ENCODE assay signal across 19 mouse cellular contexts in the genomic region with DNA sequence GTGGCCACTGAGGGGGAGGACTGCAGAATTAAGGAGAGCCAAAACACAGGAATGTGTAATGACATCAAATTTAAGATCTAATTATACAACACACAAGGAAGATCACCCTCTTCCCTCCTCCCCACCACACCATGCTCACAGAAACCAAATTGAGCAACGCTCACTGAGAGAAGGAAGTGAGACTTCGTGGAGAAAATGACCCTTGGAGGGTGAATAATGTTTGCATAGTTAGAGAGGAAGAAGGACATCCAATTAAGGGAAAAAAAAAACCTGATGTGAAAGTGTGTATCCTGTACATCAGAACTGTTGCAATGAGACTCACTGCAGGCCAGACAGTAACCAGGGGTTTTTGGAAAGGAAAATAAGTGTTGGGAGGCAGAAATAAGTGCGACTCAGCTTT.
DNase-seq lines count a peak whose midpoint lies in the region; ATAC-seq lines count a peak whose summit lies in the region.
"Had no signal": no experiment of that assay in that cellular context is flagged by ENCODE, and none has a peak within 500 bp of the region (broad histone marks: within the 10 kb centered on the region; RNA-seq: fewer than 3 reads in every experiment).

No protein-coding gene starts in this region.

- no peak overlapping the region for H3K9ac ChIP-seq in forebrain, embryonic 15.5 days (replicated peaks)
- H3K9ac ChIP-seq: heart, embryonic 15.5 days; limb, embryonic 13.5 days had no signal

- H3K9me3 ChIP-seq in forebrain, embryonic 15.5 days: no peaks in the 10 kb centered on the region
- H3K9me3 ChIP-seq: heart, embryonic 15.5 days; hindbrain, embryonic 10.5 days; limb, embryonic 13.5 days had no signal

- DNase-seq in frontal cortex, adult 2 months (ENCODE audit: extremely low spot score in 1 of 2, low spot score in 1 of 2): no peak
- peak; percentile 50 for DNase-seq in lung, postnatal 25 days (ENCODE audit: low spot score)
- no peak for DNase-seq in lung, postnatal 10 days
- peak; percentile 59 for DNase-seq in splenic B cell, adult 2 months (ENCODE audit: low read depth, low spot score)
- DNase-seq in Muller cell, postnatal 12 days (ENCODE audit: inconsistent ontology term): no peak
- DNase-seq: cerebellum, postnatal 10 days; embryo, embryonic 11 days; lung, adult 2 months; retina, postnatal 1 day; thymus, postnatal 36 days had no signal

- 74% methylated on average over 3 of the region's 3 CpGs for WGBS in forebrain, embryonic 15.5 days

- H3K36me3 ChIP-seq in splenic B cell, adult 2 months (ENCODE audit: control insufficient read depth, insufficient read depth, low read length, poor library complexity, severe bottlenecking): no peaks in the 10 kb centered on the region
- H3K36me3 ChIP-seq in forebrain, embryonic 15.5 days: no peaks in the 10 kb centered on the region
- H3K36me3 ChIP-seq: heart, embryonic 15.5 days; hindbrain, embryonic 10.5 days; limb, embryonic 13.5 days had no signal

- peak; percentile 51; the same call in 1 of the 2 replicates for ATAC-seq in frontal cortex, adult (ENCODE audit: low TSS enrichment)
- peak; percentile 46 to 86 for ATAC-seq in hematopoietic stem cell, adult 5-6 weeks (replicated peaks in 1 of 2; ENCODE audit: insufficient read depth in 1 of 2, low FRiP score in 2 of 2, low TSS enrichment in 1 of 2, low read depth in 1 of 2, poor library complexity in 2 of 2, severe bottlenecking in 2 of 2)
- no peak for ATAC-seq in forebrain, embryonic 15.5 days (replicated peaks)
- ATAC-seq: hindbrain, postnatal 0 days; intestine, postnatal 0 days; midbrain, embryonic 16.5 days had no signal

- H3K27ac ChIP-seq in forebrain, embryonic 15.5 days (replicated peaks): no peak overlapping the region
- H3K27ac ChIP-seq: heart, embryonic 15.5 days; hindbrain, embryonic 10.5 days; hindbrain, postnatal 0 days; limb, embryonic 13.5 days had no signal

- no peaks in the 10 kb centered on the region for H3K27me3 ChIP-seq in splenic B cell, adult 2 months (ENCODE audit: control insufficient read depth, insufficient read depth, low read length, poor library complexity, severe bottlenecking)
- no peaks in the 10 kb centered on the region for H3K27me3 ChIP-seq in forebrain, embryonic 15.5 days
- H3K27me3 ChIP-seq: heart, embryonic 15.5 days; limb, embryonic 13.5 days had no signal

- H3K4me1 ChIP-seq in forebrain, embryonic 15.5 days: no peaks in the 10 kb centered on the region
- H3K4me1 ChIP-seq: hindbrain, embryonic 10.5 days; limb, embryonic 13.5 days had no signal

- no peak overlapping the region for H3K4me3 ChIP-seq in forebrain, embryonic 15.5 days
- H3K4me3 ChIP-seq: heart, embryonic 15.5 days; hindbrain, embryonic 10.5 days; limb, embryonic 13.5 days had no signal

- no peak overlapping the region for H3K4me2 ChIP-seq in forebrain, embryonic 15.5 days (replicated peaks)
- H3K4me2 ChIP-seq: heart, embryonic 15.5 days; limb, embryonic 13.5 days had no signal

Comparison
In these comparisons a context has a peak if more than half of its experiments do, and no peak if none do; other contexts are left out.
1. DNase-seq: peak in lung, postnatal 25 days (single experiment) and splenic B cell, adult 2 months (single experiment); none in frontal cortex, adult 2 months (0 of 2), lung, postnatal 10 days (single experiment) and Muller cell, postnatal 12 days (single experiment).